Mouse (Mus musculus): ENCODE measurements around the gene Fam120b. TPM values are rescaled to one million over a fixed set of nuclear protein-coding genes. Genes with fewer than 3 reads are reported as not detected.
"Not testable (repeated sequence)": the region's sequence is repeated elsewhere in the genome, so short reads cannot be mapped to it uniquely, and the experiment has no call there.

Fam120b gene
- total RNA-seq, 2 experiments from 2014 or later = 16.1 to 19.0 TPM

- DNase-seq = no peak
Measured at GRCm38 (mm10) chr17:15431551-15431950, 35.5 kb downstream of the Fam120b start.

DNA sequence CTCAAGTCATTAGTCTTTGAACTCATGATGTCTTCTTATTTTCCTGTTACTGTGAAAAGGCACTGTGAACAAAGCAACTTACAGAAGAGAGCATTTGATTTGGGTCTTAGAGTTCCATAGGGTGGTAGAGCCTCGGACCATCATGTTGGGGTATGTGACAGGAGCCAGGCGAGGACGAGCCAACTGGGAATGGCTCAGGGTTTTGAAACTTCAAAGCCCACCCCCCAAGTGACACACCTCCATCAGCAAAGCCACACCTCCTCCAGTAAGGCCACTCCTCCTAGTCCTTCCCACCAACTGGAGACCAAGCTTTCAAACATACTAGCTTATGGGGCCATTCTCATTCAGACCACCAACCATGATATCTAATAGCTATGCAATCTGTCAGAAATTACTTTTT lies 36.0 kb downstream of the Fam120b start:
- no peak for DNase-seq

GRCm38 (mm10) chr17:15434748-15435147 lies 38.7 kb downstream of the Fam120b start:
- DNase-seq = no peak

DNA sequence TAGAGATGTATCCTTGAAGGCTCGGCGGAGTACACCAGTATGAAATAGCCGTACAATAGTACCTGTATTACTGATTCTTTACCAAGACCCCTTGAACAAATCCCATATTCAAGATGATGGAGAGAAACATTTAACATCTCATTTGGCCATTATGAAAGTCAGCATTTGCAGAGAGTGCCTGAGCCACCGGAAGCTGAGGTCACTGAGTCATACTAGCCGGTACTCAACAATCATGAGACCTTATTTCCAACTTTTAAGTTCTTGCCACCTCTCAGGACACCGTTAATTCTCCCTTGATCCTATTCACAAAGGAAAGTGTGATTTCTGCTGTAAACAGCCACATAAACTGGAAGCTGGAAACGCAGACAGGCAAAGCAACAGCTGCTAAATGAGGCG lies 44.1 kb downstream of the Fam120b start:
- DNase-seq = no peak

DNA sequence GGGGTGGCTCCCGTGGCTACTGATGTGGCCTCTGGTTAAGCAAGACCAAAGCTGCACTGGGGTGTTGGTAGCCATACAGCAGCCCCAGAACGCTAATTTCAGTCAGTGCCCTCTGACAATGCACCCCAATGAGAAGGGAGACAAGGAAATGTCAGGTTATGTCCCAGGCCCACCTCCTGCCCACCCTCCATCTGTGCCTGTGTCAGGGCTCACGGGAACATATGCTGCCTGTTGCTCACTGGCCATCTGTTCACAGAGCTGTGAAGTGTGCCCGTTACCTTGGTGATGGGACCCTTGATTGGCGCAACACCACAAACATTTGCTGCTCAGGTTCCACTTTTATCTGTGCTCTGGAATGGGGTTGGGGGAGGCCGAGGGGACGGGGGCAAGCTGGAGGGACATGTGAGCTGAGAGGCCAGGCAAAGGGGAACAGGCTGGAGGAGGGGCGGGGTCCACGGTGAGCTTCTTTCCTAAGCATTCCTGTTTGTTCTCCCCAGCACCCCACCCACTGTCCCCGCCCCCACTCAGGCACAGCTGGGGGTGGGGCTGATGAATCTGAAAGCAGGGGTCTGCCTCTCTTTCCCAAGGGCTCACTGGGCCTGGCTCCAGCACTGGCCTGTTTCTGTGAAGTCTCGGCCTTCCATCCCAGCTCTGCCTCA lies 44.6 kb downstream of the Fam120b start:
- no peak for DNase-seq

DNA sequence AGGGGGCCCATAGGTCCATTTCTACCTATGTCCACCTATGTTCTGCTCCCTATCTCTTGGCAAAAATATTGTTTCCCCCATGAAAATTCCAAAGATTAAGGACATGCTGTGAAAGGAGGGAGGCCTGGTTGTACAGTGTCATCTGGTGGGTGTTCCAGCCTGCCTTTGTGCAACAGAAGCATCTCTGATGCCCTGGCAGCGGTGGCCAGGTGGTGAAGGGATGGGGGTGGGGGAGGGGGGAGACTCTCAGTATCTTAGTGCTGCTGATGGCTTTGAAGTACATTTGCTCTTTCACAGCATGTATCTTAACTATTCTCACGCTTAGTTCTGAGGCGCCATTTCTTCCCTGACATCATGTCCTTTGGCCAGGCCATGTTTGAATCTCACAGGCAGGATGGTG lies 49.4 kb downstream of the Fam120b start:
- DNase-seq = no peak

DNA sequence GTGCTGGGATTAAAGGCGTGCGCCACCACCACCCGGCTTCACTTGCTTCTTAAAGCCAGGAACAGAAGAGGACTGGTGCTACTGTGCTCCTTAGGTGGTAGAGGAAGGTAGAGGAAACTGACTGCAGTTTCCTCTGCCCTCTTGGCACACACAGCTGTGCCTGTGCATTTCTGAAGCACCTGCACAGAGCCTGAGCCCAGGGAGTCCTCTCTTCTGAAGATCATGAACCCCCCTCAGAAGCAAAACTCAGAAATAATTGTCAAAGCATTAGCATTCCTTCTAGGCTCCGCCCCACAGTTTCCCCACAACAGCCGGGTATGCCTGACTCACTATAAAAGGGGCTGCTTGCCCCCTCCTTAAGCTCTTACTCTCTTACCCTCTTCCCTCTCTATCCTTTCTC lies 51.8 kb downstream of the Fam120b start:
- no peak for DNase-seq

- not testable (repeated sequence) for DNase-seq
Measured at GRCm38 (mm10) chr17:15449144-15449543, 53.1 kb downstream of the Fam120b start.

DNA sequence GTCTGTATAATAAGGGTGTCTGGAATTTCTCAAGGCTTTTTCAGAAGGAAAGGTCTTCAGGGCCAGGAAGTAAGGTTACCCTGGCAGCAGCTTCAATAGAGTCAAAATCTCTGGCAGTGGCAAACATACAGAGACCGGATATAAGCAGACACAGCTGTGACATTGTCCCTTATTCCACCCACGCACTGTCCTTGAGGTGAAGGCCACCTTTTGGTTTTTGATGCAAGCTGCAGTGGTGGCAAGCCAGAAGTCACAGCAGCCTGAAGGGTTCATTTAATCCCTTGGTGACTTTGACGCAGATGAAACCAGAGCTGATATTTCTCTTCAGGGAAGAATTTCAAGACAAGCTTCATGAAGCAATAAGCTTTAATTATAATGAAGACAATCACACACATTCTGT lies 53.6 kb downstream of the Fam120b start:
- DNase-seq = peak; percentile 56

- DNase-seq = no peak
Measured at GRCm38 (mm10) chr17:15455203-15455602, 59.2 kb downstream of the Fam120b start.

DNA sequence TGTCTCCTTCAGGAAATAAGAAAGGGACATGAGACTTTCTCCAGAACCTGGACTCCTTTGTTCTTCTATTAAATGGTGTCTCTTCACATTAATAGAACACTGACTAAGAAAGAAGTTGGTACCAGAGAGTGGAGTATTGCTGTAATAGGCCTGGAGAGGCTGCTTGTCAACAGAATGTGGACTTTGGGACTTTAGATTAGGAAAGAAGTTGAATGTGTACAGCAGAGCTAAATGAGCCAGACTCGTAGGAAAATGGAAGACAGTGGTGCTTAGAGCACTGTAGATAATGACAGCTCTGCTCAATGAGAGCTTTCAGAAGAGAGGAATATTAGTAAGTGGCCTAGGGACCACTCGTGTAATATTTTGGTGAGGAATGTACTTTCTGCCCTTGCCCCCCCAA lies 60.6 kb downstream of the Fam120b start:
- no peak for DNase-seq

- no peak for DNase-seq
Measured at GRCm38 (mm10) chr17:15459761-15460160, 63.8 kb downstream of the Fam120b start.

DNA sequence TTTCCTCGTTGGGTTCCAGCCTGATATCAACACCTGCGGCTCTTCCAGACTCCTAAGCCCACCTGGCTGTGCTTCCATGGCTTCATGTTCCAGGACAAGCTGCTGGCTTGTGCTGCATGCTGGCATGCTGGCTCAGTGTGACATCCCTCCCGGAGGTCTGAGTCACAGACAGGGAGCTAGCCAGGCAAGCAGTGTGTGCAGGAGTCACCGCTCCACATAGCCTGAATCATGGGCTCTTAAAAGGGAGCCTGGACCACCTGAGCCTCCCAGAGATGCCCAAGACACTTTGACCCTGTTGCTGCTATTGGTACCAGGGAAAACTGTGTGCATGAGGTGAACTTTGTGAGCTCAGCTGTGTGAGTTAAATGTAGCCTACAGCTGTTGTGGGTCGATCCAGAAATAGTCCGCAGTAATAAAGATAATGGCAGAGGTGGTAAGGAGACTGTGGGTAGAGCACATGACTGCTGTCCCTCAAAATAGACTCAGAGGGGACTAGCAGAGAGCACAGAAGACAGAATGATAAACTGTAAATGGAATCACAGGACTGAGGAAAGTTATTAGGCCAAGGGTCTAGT lies 66.0 kb downstream of the Fam120b start:
- no peak for DNase-seq

DNA sequence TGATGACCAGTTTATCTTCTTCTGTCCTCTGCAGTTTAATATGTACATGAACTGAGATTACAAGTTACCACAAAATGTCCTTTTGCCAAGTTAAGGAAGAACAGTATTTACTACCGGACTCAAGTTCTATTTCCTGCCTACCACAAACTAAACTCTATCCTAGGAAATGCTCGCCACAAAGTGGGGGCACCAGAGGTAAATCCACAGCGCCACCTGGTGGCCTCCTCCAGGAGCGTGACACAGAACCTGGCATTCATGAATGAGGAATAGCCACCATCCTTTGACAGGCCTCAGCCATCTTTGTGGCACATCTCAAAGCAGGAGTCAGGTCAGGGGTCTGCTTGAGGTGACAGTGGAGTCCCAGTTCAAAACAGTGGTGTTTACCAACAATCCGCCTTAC lies 71.7 kb downstream of the Fam120b start:
- DNase-seq = peak; percentile 81

DNA sequence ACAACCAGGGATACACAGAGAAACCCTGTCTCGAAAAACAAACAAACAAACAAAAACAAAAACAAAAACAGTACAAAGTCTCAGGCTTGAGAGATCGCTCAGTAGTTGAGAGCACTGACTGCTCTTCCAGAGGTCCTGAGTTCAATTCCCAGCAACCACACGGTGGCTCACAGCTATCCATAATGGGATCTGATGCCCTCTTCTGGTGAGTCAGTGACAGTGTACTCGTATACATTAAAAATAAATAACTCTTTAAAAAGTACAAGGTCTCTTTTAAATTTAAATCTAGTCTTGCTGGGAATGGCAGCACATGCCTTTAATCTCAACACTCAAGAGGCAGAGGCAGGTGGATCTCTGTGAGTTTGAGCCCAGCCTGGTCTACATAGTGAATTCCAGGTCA lies 76.7 kb downstream of the Fam120b start:
- no peak for DNase-seq

Other genes starting within 250 kb of the Fam120b start
- 10 to 100 TPM in 1 of 2 experiments, 1 to 10 TPM in 1; 7.1 to 10.5 TPM for gene Dll1, start 19.3 kb upstream of the Fam120b start, total RNA-seq (2021)
- 100 to 1,000 TPM; 171 to 174 TPM for gene Psmb1, start 103.5 kb downstream of the Fam120b start, total RNA-seq (2021)
- gene Tbp, start 103.7 kb downstream of the Fam120b start, total RNA-seq (2021) = 10 to 100 TPM; 24.5 to 24.7 TPM
- gene Pdcd2, start 131.1 kb downstream of the Fam120b start, total RNA-seq (2021) = 10 to 100 TPM; 30.0 to 32.8 TPM
- gene Prdm9, start 168.2 kb downstream of the Fam120b start, total RNA-seq (2021) = 1 to 10 TPM; 6.8 to 9.0 TPM